Mouse (Mus musculus): Measurements from ENCODE around the gene Pde6g. TPM values are rescaled to one million over a fixed set of nuclear protein-coding genes. Genes with fewer than 3 reads are reported as not detected.
A peak's percentile ranks its signal among the peaks of the same experiment; 100 is the strongest.
"Not testable (repeated sequence)": the region's sequence is repeated elsewhere in the genome, so short reads cannot be mapped to it uniquely, and the experiment has no call there.

Gene Pde6g
- total and polyA plus RNA-seq, 2 experiments from 2014 or later, result 0.37 TPM; not detected in 1

GRCm38 (mm10) chr11:120423569-120424295, 29.6 kb downstream of the Pde6g start:
- peak; percentile 78 for TF ChIP-seq CTCF (IDR thresholded peaks at IDR 0.05)
- peaks cover 67% of the 10 kb centered on the region for H3K36me3 ChIP-seq (ENCODE audit: insufficient read depth, low read length)
- no peak overlapping the region for H3K27ac ChIP-seq (ENCODE audit: low read depth, low read length)
- no peaks in the 10 kb centered on the region for H3K27me3 ChIP-seq (ENCODE audit: insufficient read depth, low read length)
- no peaks in the 10 kb centered on the region for H3K9me3 ChIP-seq (ENCODE audit: low read length)
- H3K4me3 ChIP-seq (ENCODE audit: low read depth, low read length), result no peak overlapping the region
- 67% methylated on average over 9 of the region's 9 CpGs for WGBS
- no peak overlapping the region for H3K9ac ChIP-seq (replicated peaks; ENCODE audit: low read length, poor library complexity, severe bottlenecking)
- H3K4me2 ChIP-seq (ENCODE audit: low read depth, low read length, poor library complexity, severe bottlenecking), result no peak overlapping the region
- no peaks in the 10 kb centered on the region for H3K4me1 ChIP-seq (ENCODE audit: insufficient read depth, low read length)
- DNase-seq (ENCODE audit: low spot score), result peak; percentile 72
- ATAC-seq (ENCODE audit: low FRiP score), result no peak

DNA sequence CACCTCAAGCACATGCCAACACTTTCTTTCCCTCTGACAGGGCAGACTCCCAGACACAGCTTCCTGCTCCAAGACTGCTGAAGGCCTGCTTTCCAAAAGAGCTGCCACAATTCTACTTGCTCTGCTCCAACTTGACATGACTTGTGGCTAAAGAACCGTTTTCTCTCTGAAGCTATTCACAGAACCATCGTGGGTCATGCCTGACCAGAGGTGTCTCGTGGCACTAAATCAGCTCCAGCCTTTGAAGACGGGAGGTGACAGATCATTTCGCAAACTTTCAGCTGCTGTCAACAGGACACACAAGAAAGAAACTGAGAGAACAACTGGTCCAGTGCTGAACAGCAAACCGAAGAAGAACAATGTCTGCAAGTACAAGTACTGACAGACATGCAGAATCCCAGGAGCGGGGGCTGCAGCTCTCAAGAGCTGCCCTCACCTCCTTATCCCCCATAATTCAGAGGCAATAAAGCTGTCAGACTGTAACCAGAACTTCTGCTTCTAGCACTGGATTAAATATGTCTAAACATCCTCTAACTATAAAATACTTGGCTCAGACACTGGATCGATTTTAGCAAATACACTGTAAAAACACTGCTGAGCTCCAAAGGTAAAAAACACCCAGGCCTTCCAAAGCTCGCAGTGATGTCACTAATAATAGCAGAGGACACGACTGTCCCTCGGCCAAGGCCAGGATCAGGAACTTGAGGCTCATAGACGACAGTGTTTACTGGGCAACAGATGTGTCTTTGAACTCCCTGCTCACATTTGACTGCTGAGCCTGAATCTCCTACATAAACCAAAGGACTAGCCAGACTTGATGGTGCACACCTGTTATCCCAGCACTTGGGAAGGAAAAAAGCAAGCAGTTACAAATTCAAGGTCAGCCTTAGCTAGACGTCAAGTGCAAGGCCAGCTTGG, 30.4 kb downstream of the Pde6g start:
- H3K27ac ChIP-seq (ENCODE audit: low read depth, low read length), result no peak overlapping the region
- no peaks in the 10 kb centered on the region for H3K27me3 ChIP-seq (ENCODE audit: insufficient read depth, low read length)
- ATAC-seq (ENCODE audit: low FRiP score) (no peak), DNase-seq (ENCODE audit: low spot score) (no peak)
- TF ChIP-seq CTCF (IDR thresholded peaks at IDR 0.05), result no peak
- peaks cover 66% of the 10 kb centered on the region for H3K36me3 ChIP-seq (ENCODE audit: insufficient read depth, low read length)
- no peaks in the 10 kb centered on the region for H3K9me3 ChIP-seq (ENCODE audit: low read length)
- no peak overlapping the region for H3K4me2 ChIP-seq (ENCODE audit: low read depth, low read length, poor library complexity, severe bottlenecking)
- no peaks in the 10 kb centered on the region for H3K4me1 ChIP-seq (ENCODE audit: insufficient read depth, low read length)
- no peak overlapping the region for H3K4me3 ChIP-seq (ENCODE audit: low read depth, low read length)
- no peak overlapping the region for H3K9ac ChIP-seq (replicated peaks; ENCODE audit: low read length, poor library complexity, severe bottlenecking)
- 91% methylated on average over 13 of the region's 13 CpGs for WGBS

DNA sequence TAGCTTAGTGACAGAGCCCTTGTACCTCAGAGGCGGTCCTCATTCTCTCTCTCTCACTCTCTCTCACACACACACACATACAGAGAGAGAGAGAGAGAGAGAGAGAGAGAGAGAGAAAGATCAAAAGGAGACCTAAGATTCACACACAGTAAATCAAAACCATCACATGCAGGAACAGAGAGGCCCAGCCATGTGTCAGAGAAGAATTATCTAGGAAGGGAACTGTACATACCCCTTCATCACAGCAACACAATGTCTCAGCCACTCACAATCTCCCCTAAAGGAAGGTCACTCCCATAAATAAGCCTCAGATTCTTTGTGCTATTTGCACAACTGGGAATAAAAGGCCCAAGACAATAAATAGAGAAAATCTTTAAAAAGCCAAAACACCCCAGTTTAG, 34.7 kb downstream of the Pde6g start:
- Histone ChIP-seq H3K4me3 (ENCODE audit: low read depth, low read length) (no peak overlapping the region), H3K27me3 (ENCODE audit: insufficient read depth, low read length) (no peaks in the 10 kb centered on the region), H3K9ac (replicated peaks; ENCODE audit: low read length, poor library complexity, severe bottlenecking) (no peak overlapping the region), H3K36me3 (ENCODE audit: insufficient read depth, low read length) (peaks cover 53% of the 10 kb centered on the region), H3K4me2 (ENCODE audit: low read depth, low read length, poor library complexity, severe bottlenecking) (no peak overlapping the region), H3K9me3 (ENCODE audit: low read length) (no peaks in the 10 kb centered on the region), H3K27ac (ENCODE audit: low read depth, low read length) (no peak overlapping the region), H3K4me1 (ENCODE audit: insufficient read depth, low read length) (no peaks in the 10 kb centered on the region)
- 78% methylated on average over 1 of the region's 1 CpGs for WGBS
- no peak for TF ChIP-seq CTCF (IDR thresholded peaks at IDR 0.05)
- ATAC-seq (ENCODE audit: low FRiP score) (no peak), DNase-seq (ENCODE audit: low spot score) (no peak)

- Histone ChIP-seq H3K27ac (ENCODE audit: low read depth, low read length) (no peak overlapping the region), H3K4me3 (ENCODE audit: low read depth, low read length) (no peak overlapping the region), H3K9ac (replicated peaks; ENCODE audit: low read length, poor library complexity, severe bottlenecking) (no peak overlapping the region), H3K4me1 (ENCODE audit: insufficient read depth, low read length) (no peaks in the 10 kb centered on the region), H3K36me3 (ENCODE audit: insufficient read depth, low read length) (peaks cover 60% of the 10 kb centered on the region), H3K4me2 (ENCODE audit: low read depth, low read length, poor library complexity, severe bottlenecking) (no peak overlapping the region), H3K27me3 (ENCODE audit: insufficient read depth, low read length) (no peaks in the 10 kb centered on the region), H3K9me3 (ENCODE audit: low read length) (no peaks in the 10 kb centered on the region)
- WGBS, result 93% methylated on average over 7 of the region's 7 CpGs
- no peak for TF ChIP-seq CTCF (IDR thresholded peaks at IDR 0.05)
- ATAC-seq (ENCODE audit: low FRiP score), result no peak
- DNase-seq (ENCODE audit: low spot score), result no peak
These were observed 35.4 kb downstream of the Pde6g start for GRCm38 (mm10) chr11:120417852-120418251.

DNA sequence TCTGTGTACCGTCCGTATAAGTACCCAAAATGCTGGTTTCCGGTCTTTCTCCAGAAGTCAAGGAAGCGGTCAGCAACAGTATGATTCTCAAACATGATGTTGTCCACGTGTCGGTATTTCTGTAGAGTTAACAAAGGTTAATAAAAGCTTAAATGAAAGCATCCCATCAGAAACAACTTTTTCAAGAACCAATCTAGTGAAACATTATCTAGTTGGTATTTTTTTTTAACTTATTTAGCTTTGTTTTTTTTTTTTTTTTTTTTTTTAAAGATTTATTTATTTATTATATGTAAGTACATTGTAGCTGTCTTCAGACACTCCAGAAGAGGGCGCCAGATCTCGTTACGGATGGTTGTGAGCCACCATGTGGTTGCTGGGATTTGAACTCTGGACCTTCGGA, 39.7 kb downstream of the Pde6g start:
- not testable (repeated sequence) for H3K4me2 ChIP-seq (ENCODE audit: low read depth, low read length, poor library complexity, severe bottlenecking); H3K27me3 ChIP-seq (ENCODE audit: insufficient read depth, low read length); H3K4me1 ChIP-seq (ENCODE audit: insufficient read depth, low read length); H3K4me3 ChIP-seq (ENCODE audit: low read depth, low read length); ATAC-seq (ENCODE audit: low FRiP score); DNase-seq (ENCODE audit: low spot score); H3K27ac ChIP-seq (ENCODE audit: low read depth, low read length); H3K9ac ChIP-seq (replicated peaks; ENCODE audit: low read length, poor library complexity, severe bottlenecking); H3K9me3 ChIP-seq (ENCODE audit: low read length)
- 96% methylated on average over 7 of the region's 10 CpGs for WGBS
- peaks cover 65% of the 10 kb centered on the region for H3K36me3 ChIP-seq (ENCODE audit: insufficient read depth, low read length)

DNA sequence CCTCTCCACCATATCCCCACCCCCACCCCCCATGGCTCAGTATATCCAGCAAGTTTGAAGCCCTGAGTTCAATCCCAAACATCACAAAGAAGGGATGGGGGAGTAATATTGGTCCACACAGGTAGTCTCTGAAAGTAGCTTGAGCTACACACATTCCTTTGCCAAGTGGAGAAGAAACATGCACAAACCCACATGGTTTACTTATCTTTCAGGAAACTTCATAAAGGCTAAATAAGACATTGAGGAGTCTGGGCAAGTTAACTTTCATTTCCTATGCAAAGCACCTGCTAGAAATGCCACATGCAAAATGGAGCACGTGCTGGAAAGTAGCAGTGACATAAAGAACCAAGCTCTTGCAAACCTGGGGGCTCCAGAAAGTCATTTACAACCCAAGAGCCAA, 46.9 kb downstream of the Pde6g start:
- Histone ChIP-seq H3K9me3 (ENCODE audit: low read length) (no peaks in the 10 kb centered on the region), H3K36me3 (ENCODE audit: insufficient read depth, low read length) (peaks cover 80% of the 10 kb centered on the region), H3K4me2 (ENCODE audit: low read depth, low read length, poor library complexity, severe bottlenecking) (no peak overlapping the region), H3K4me3 (ENCODE audit: low read depth, low read length) (no peak overlapping the region), H3K9ac (replicated peaks; ENCODE audit: low read length, poor library complexity, severe bottlenecking) (no peak overlapping the region), H3K4me1 (ENCODE audit: insufficient read depth, low read length) (no peaks in the 10 kb centered on the region), H3K27ac (ENCODE audit: low read depth, low read length) (no peak overlapping the region), H3K27me3 (ENCODE audit: insufficient read depth, low read length) (no peaks in the 10 kb centered on the region)
- ATAC-seq (ENCODE audit: low FRiP score) (no peak), DNase-seq (ENCODE audit: low spot score) (no peak)
- 83% methylated on average over 1 of the region's 1 CpGs for WGBS
- TF ChIP-seq CTCF (IDR thresholded peaks at IDR 0.05), result no peak

Data from midbrain, postnatal 0 days (tissue).